Mouse (Mus musculus) right cerebral cortex, adult 18-20 months (tissue): ENCODE measurements around the gene Got2.

ENCODE experiments used
- DNase-seq: peaks from one replicate; pipeline ENCODE4 v3.0.0; 2022; ENCODE audit warnings: mixed read lengths

Gene Got2

GRCm38 (mm10) chr8:95817597-95817996, 70.8 kb downstream of the Got2 start:
- no peak for DNase-seq

- no peak for DNase-seq
These were observed 72.2 kb downstream of the Got2 start for GRCm38 (mm10) chr8:95816044-95816708.
